Mouse (Mus musculus): ENCODE results near the gene Ly6f. TPM values are rescaled to one million over a fixed set of nuclear protein-coding genes. Genes with fewer than 3 reads are reported as not detected.
"Not testable (repeated sequence)": the region's sequence is repeated elsewhere in the genome, so short reads cannot be mapped to it uniquely, and the experiment has no call there.

Gene Ly6f
- polyA plus RNA-seq, 1 experiment from 2014 or later = not detected

- no peak for ATAC-seq (ENCODE audit: low read depth)
- Histone ChIP-seq H3K4me1 (ENCODE audit: control insufficient read depth, insufficient read depth, low read length) (no peaks in the 10 kb centered on the region), H3K9me3 (ENCODE audit: control insufficient read depth, low read length) (no peaks in the 10 kb centered on the region), H3K4me2 (ENCODE audit: low read depth, low read length) (no peak overlapping the region), H3K9ac (replicated peaks; ENCODE audit: low read depth, low read length) (no peak overlapping the region), H3K4me3 (ENCODE audit: low read depth, low read length) (no peak overlapping the region), H3K27ac (ENCODE audit: low read depth, low read length) (no peak overlapping the region), H3K36me3 (ENCODE audit: control insufficient read depth, insufficient read depth, low read length) (no peaks in the 10 kb centered on the region), H3K27me3 (ENCODE audit: control insufficient read depth, insufficient read depth, low read length) (no peaks in the 10 kb centered on the region)
Observed at GRCm38 (mm10) chr15:75270169-75270568, 1.9 kb downstream of the Ly6f start.

- Histone ChIP-seq H3K4me2 (ENCODE audit: low read depth, low read length) (no peak overlapping the region), H3K27me3 (ENCODE audit: control insufficient read depth, insufficient read depth, low read length) (no peaks in the 10 kb centered on the region), H3K9ac (replicated peaks; ENCODE audit: low read depth, low read length) (no peak overlapping the region), H3K36me3 (ENCODE audit: control insufficient read depth, insufficient read depth, low read length) (no peaks in the 10 kb centered on the region), H3K27ac (ENCODE audit: low read depth, low read length) (no peak overlapping the region), H3K4me1 (ENCODE audit: control insufficient read depth, insufficient read depth, low read length) (no peaks in the 10 kb centered on the region), H3K4me3 (ENCODE audit: low read depth, low read length) (no peak overlapping the region), H3K9me3 (ENCODE audit: control insufficient read depth, low read length) (no peaks in the 10 kb centered on the region)
- 82% methylated on average over 3 of the region's 3 CpGs for WGBS
- no peak for ATAC-seq (ENCODE audit: low read depth)
Observed at GRCm38 (mm10) chr15:75270691-75271362, 2.6 kb downstream of the Ly6f start.

- no peak for ATAC-seq (ENCODE audit: low read depth)
- Histone ChIP-seq H3K4me3 (ENCODE audit: low read depth, low read length) (no peak overlapping the region), H3K4me1 (ENCODE audit: control insufficient read depth, insufficient read depth, low read length) (no peaks in the 10 kb centered on the region), H3K4me2 (ENCODE audit: low read depth, low read length) (no peak overlapping the region), H3K27me3 (ENCODE audit: control insufficient read depth, insufficient read depth, low read length) (no peaks in the 10 kb centered on the region), H3K9ac (replicated peaks; ENCODE audit: low read depth, low read length) (no peak overlapping the region), H3K36me3 (ENCODE audit: control insufficient read depth, insufficient read depth, low read length) (no peaks in the 10 kb centered on the region), H3K27ac (ENCODE audit: low read depth, low read length) (no peak overlapping the region), H3K9me3 (ENCODE audit: control insufficient read depth, low read length) (no peaks in the 10 kb centered on the region)
- 75% methylated on average over 1 of the region's 1 CpGs for WGBS
Observed at GRCm38 (mm10) chr15:75271426-75271825, 3.2 kb downstream of the Ly6f start.

GRCm38 (mm10) chr15:75271891-75272290, 3.7 kb downstream of the Ly6f start:
- no peak overlapping the region for H3K4me2 ChIP-seq (ENCODE audit: low read depth, low read length)
- no peaks in the 10 kb centered on the region for H3K9me3 ChIP-seq (ENCODE audit: control insufficient read depth, low read length)
- H3K36me3 ChIP-seq (ENCODE audit: control insufficient read depth, insufficient read depth, low read length) = no peaks in the 10 kb centered on the region
- 74% methylated on average over 3 of the region's 3 CpGs for WGBS
- H3K27me3 ChIP-seq (ENCODE audit: control insufficient read depth, insufficient read depth, low read length) = no peaks in the 10 kb centered on the region
- H3K27ac ChIP-seq (ENCODE audit: low read depth, low read length) = no peak overlapping the region
- H3K4me1 ChIP-seq (ENCODE audit: control insufficient read depth, insufficient read depth, low read length) = no peaks in the 10 kb centered on the region
- no peak for ATAC-seq (ENCODE audit: low read depth)
- no peak overlapping the region for H3K9ac ChIP-seq (replicated peaks; ENCODE audit: low read depth, low read length)
- no peak overlapping the region for H3K4me3 ChIP-seq (ENCODE audit: low read depth, low read length)

GRCm38 (mm10) chr15:75281991-75282390, 13.8 kb downstream of the Ly6f start:
- H3K9ac ChIP-seq (replicated peaks; ENCODE audit: low read depth, low read length); H3K27ac ChIP-seq (ENCODE audit: low read depth, low read length); H3K4me3 ChIP-seq (ENCODE audit: low read depth, low read length); H3K4me1 ChIP-seq (ENCODE audit: control insufficient read depth, insufficient read depth, low read length); H3K4me2 ChIP-seq (ENCODE audit: low read depth, low read length); H3K9me3 ChIP-seq (ENCODE audit: control insufficient read depth, low read length); H3K36me3 ChIP-seq (ENCODE audit: control insufficient read depth, insufficient read depth, low read length); ATAC-seq (ENCODE audit: low read depth); H3K27me3 ChIP-seq (ENCODE audit: control insufficient read depth, insufficient read depth, low read length): not testable (repeated sequence)
- 79% methylated on average over 5 of the region's 5 CpGs for WGBS

GRCm38 (mm10) chr15:75286512-75286911, 18.3 kb downstream of the Ly6f start:
- ATAC-seq (ENCODE audit: low read depth); H3K36me3 ChIP-seq (ENCODE audit: control insufficient read depth, insufficient read depth, low read length); H3K27ac ChIP-seq (ENCODE audit: low read depth, low read length); H3K27me3 ChIP-seq (ENCODE audit: control insufficient read depth, insufficient read depth, low read length); H3K4me3 ChIP-seq (ENCODE audit: low read depth, low read length); H3K9me3 ChIP-seq (ENCODE audit: control insufficient read depth, low read length); H3K4me1 ChIP-seq (ENCODE audit: control insufficient read depth, insufficient read depth, low read length); H3K9ac ChIP-seq (replicated peaks; ENCODE audit: low read depth, low read length); H3K4me2 ChIP-seq (ENCODE audit: low read depth, low read length): not testable (repeated sequence)
- WGBS = 88% methylated on average over 4 of the region's 4 CpGs

GRCm38 (mm10) chr15:75292377-75292776, 24.2 kb downstream of the Ly6f start:
- WGBS = 90% methylated on average over 1 of the region's 1 CpGs

GRCm38 (mm10) chr15:75293873-75294385, 25.7 kb downstream of the Ly6f start:
- Histone ChIP-seq H3K27me3 (ENCODE audit: control insufficient read depth, insufficient read depth, low read length) (no peaks in the 10 kb centered on the region), H3K9ac (replicated peaks; ENCODE audit: low read depth, low read length) (no peak overlapping the region), H3K27ac (ENCODE audit: low read depth, low read length) (no peak overlapping the region), H3K4me3 (ENCODE audit: low read depth, low read length) (no peak overlapping the region), H3K36me3 (ENCODE audit: control insufficient read depth, insufficient read depth, low read length) (no peaks in the 10 kb centered on the region), H3K4me1 (ENCODE audit: control insufficient read depth, insufficient read depth, low read length) (no peaks in the 10 kb centered on the region), H3K9me3 (ENCODE audit: control insufficient read depth, low read length) (no peaks in the 10 kb centered on the region), H3K4me2 (ENCODE audit: low read depth, low read length) (no peak overlapping the region)
- no peak for ATAC-seq (ENCODE audit: low read depth)
- WGBS = 87% methylated on average over 7 of the region's 7 CpGs

More at GRCm38 (mm10) chr15:75292377-75292776, 24.2 kb downstream of the Ly6f start:
- Histone ChIP-seq H3K9ac (replicated peaks; ENCODE audit: low read depth, low read length) (no peak overlapping the region), H3K27me3 (ENCODE audit: control insufficient read depth, insufficient read depth, low read length) (no peaks in the 10 kb centered on the region), H3K9me3 (ENCODE audit: control insufficient read depth, low read length) (no peaks in the 10 kb centered on the region), H3K4me3 (ENCODE audit: low read depth, low read length) (no peak overlapping the region), H3K4me1 (ENCODE audit: control insufficient read depth, insufficient read depth, low read length) (no peaks in the 10 kb centered on the region), H3K36me3 (ENCODE audit: control insufficient read depth, insufficient read depth, low read length) (no peaks in the 10 kb centered on the region), H3K27ac (ENCODE audit: low read depth, low read length) (no peak overlapping the region), H3K4me2 (ENCODE audit: low read depth, low read length) (no peak overlapping the region)
- no peak for ATAC-seq (ENCODE audit: low read depth)

- ATAC-seq (ENCODE audit: low read depth) = no peak
Observed at GRCm38 (mm10) chr15:75306101-75306500, 37.9 kb downstream of the Ly6f start.

More at GRCm38 (mm10) chr15:75306101-75306500, 37.9 kb downstream of the Ly6f start:
- Histone ChIP-seq H3K4me2 (ENCODE audit: low read depth, low read length) (no peak overlapping the region), H3K9me3 (ENCODE audit: control insufficient read depth, low read length) (no peaks in the 10 kb centered on the region), H3K9ac (replicated peaks; ENCODE audit: low read depth, low read length) (no peak overlapping the region), H3K27ac (ENCODE audit: low read depth, low read length) (no peak overlapping the region), H3K4me1 (ENCODE audit: control insufficient read depth, insufficient read depth, low read length) (no peaks in the 10 kb centered on the region), H3K36me3 (ENCODE audit: control insufficient read depth, insufficient read depth, low read length) (no peaks in the 10 kb centered on the region), H3K4me3 (ENCODE audit: low read depth, low read length) (no peak overlapping the region), H3K27me3 (ENCODE audit: control insufficient read depth, insufficient read depth, low read length) (no peaks in the 10 kb centered on the region)
- WGBS = 59% methylated on average over 1 of the region's 1 CpGs
